Mouse (Mus musculus): ENCODE data around the gene U2surp.
"Not testable (repeated sequence)": the region's sequence is repeated elsewhere in the genome, so short reads cannot be mapped to it uniquely, and the experiment has no call there.

DNA sequence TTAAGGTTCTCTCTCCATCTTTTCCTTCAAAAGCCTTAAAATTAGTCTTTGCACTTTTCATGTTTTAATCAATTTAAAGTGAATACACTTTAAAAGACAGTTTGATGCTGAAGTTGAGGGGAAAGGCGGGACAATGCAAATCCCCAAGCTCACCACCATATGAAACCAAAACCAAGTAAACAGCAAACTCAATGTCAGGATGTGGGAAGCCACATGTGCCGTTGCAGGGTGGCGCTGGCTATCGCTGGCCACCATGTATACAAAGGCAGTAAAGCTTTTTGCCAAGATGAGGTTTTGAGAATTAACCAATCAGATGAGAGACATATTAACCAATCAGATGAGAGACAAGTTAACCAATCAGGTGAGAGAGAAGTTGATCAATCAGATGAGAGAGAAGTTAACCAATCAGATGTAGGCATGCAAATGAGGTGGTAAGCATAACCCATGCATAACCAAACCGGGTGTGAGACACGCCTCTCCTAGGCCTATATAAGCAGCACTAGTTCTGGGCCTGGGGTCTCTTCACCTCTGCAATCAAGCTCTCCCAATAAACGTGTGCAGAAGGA, 42.7 kb downstream of the U2surp start:
- not testable (repeated sequence) for TF ChIP-seq EP300 (IDR thresholded peaks at IDR 0.05; ENCODE audit: insufficient read depth, low read depth, low read length); CTCF (IDR thresholded peaks at IDR 0.05); POLR2A (IDR thresholded peaks at IDR 0.05; ENCODE audit: insufficient read depth, low read depth, low read length)
